Comparison of ENCODE assay signal across 8 mouse cellular contexts in the genomic region with DNA sequence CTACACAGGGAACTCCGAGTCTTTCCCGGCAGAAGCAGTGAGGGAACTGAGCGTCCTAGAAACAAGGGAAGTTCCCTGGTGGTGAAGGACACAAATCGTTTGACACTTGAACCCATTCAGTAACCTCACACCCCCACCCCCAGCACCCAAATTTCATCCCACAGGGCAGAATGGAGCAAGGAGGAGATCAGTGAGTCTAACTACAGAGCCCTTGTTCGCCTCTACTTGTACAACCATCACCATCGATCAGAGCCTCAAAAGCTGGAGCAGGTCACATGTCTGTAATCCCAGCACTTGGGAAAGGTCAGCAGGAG. TPM values are rescaled to one million over a fixed set of nuclear protein-coding genes. Genes with fewer than 3 reads are reported as not detected.
DNase-seq lines count a peak whose midpoint lies in the region; ATAC-seq and TF ChIP-seq lines count a peak whose summit lies in the region.
"Had no signal": no experiment of that assay in that cellular context is flagged by ENCODE, and none has a peak within 500 bp of the region (broad histone marks: within the 10 kb centered on the region; RNA-seq: fewer than 3 reads in every experiment).

No protein-coding gene starts in this region.

- in situ Hi-C loops in ES-E14 (cut with MboI; ENCODE audit: low sequenced_read_pairs in 2 of 2, unreplicated experiment in 2 of 2), result loop anchor here in 1 of 2 experiments (10.0 kb wide), 1 partner anchor 88 kb away; no protein-coding TSS in a partner anchor

- peak overlapping the region; percentile 79 for H3K4me2 ChIP-seq in kidney, embryonic 16.5 days (replicated peaks; ENCODE audit: low read depth, low read length)
- peak overlapping the region; percentile 66; the same call in 1 of the 2 replicates for H3K4me2 ChIP-seq in liver, embryonic 13.5 days

- 42% methylated on average over 6 of the region's 6 CpGs for WGBS in kidney, embryonic 16.5 days
- 51% methylated on average over 6 of the region's 6 CpGs for WGBS in liver, embryonic 13.5 days (ENCODE audit: insufficient replicate concordance)

- H3K4me3 ChIP-seq in kidney, embryonic 16.5 days (ENCODE audit: low read length), result no peak overlapping the region
- peak overlapping the region; percentile 13 to 93 for H3K4me3 ChIP-seq in ES-E14 (ENCODE audit: insufficient read depth in 1 of 2, low read depth in 1 of 2, low read length in 2 of 2, poor library complexity in 1 of 2, severe bottlenecking in 1 of 2)
- peak overlapping the region; percentile 14; the same call in 1 of the 2 replicates for H3K4me3 ChIP-seq in brown adipose tissue, adult 24 weeks (ENCODE audit: insufficient read depth, low read depth, low read length)
- H3K4me3 ChIP-seq in liver, embryonic 13.5 days (replicated peaks), result no peak overlapping the region

- H3K9ac ChIP-seq in kidney, embryonic 16.5 days (replicated peaks; ENCODE audit: low read length), result peak overlapping the region; percentile 7; the same call in 1 of the 2 replicates
- peak overlapping the region; percentile 49; the same call in 1 of the 2 replicates for H3K9ac ChIP-seq in ES-E14 (ENCODE audit: insufficient read depth, low read depth, low read length, poor library complexity, severe bottlenecking)
- no peak overlapping the region for H3K9ac ChIP-seq in liver, embryonic 13.5 days

- peaks cover 35% of the 10 kb centered on the region for H3K4me1 ChIP-seq in kidney, embryonic 16.5 days (ENCODE audit: insufficient read depth, low read length)
- H3K4me1 ChIP-seq in ES-E14 (ENCODE audit: control insufficient read depth in 2 of 2, insufficient read depth in 2 of 2, low read length in 2 of 2, poor library complexity in 1 of 2), result peaks cover 16 to 28% of the 10 kb centered on the region in 2 experiments
- H3K4me1 ChIP-seq in brown adipose tissue, adult 24 weeks (ENCODE audit: control insufficient read depth, insufficient read depth, insufficient read length, low read length), result peaks cover 14% of the 10 kb centered on the region; the same call in 1 of the 2 replicates
- peaks cover 45% of the 10 kb centered on the region for H3K4me1 ChIP-seq in liver, embryonic 13.5 days (replicated peaks)

- H3K27me3 ChIP-seq in kidney, embryonic 16.5 days (ENCODE audit: insufficient read depth, low read length), result no peaks in the 10 kb centered on the region
- no peaks in the 10 kb centered on the region for H3K27me3 ChIP-seq in liver, embryonic 13.5 days

- H3K36me3 ChIP-seq in kidney, embryonic 16.5 days (ENCODE audit: insufficient read depth, low read length), result no peaks in the 10 kb centered on the region
- peaks cover 7% of the 10 kb centered on the region for H3K36me3 ChIP-seq in ES-E14 (ENCODE audit: control insufficient read depth, insufficient read depth, low read length, poor library complexity, severe bottlenecking)
- H3K36me3 ChIP-seq in liver, embryonic 13.5 days, result 0 out of 2 replicates have a peak, but pooled peaks cover 4% of the 10 kb centered on the region

- H3K27ac ChIP-seq in kidney, embryonic 16.5 days (ENCODE audit: low read length), result peak overlapping the region; percentile 96
- peak overlapping the region; percentile 86 for H3K27ac ChIP-seq in ES-E14 (ENCODE audit: insufficient read depth, low read depth, low read length, poor library complexity, severe bottlenecking)
- peak overlapping the region; percentile 89 for H3K27ac ChIP-seq in brown adipose tissue, adult 24 weeks (replicated peaks; ENCODE audit: low read depth, low read length)
- peak overlapping the region; percentile 83 for H3K27ac ChIP-seq in liver, embryonic 13.5 days

- ATAC-seq in kidney, embryonic 16.5 days (ENCODE audit: low FRiP score, low TSS enrichment), result no peak; the same call in 1 of the 2 replicates
- no peak for ATAC-seq in liver, embryonic 13.5 days (ENCODE audit: low read depth)

- no peak for DNase-seq in kidney, postnatal 36 days
- no peak for DNase-seq in ES-E14 (ENCODE audit: low read depth, low spot score)
- no peak for DNase-seq in liver, embryonic 13.5 days
- no peak for DNase-seq in thymus, postnatal 36 days
- DNase-seq in frontal cortex, postnatal 36 days (ENCODE audit: low spot score in 2 of 2), result no peak

- H3K9me3 ChIP-seq in kidney, embryonic 16.5 days (ENCODE audit: low read length), result no peaks in the 10 kb centered on the region
- no peaks in the 10 kb centered on the region for H3K9me3 ChIP-seq in ES-E14 (ENCODE audit: control insufficient read depth, insufficient read depth, low read depth, low read length)
- H3K9me3 ChIP-seq in liver, embryonic 13.5 days (replicated peaks), result no peaks in the 10 kb centered on the region

TF ChIP-seq in ES-E14, 5 proteins besides CTCF, POLR2A, EP300 and RAD21:
- TF ChIP-seq MAFK (IDR thresholded peaks at IDR 0.05; ENCODE audit: insufficient read depth, low read depth, low read length), result no peak
- TF ChIP-seq ZC3H11A (IDR thresholded peaks at IDR 0.05; ENCODE audit: borderline replicate concordance, low read depth, low read length), result no peak
- no peak for TF ChIP-seq CHD2 (IDR thresholded peaks at IDR 0.05; ENCODE audit: low read depth, low read length)
- no peak for TF ChIP-seq HCFC1 (IDR thresholded peaks at IDR 0.05; ENCODE audit: borderline replicate concordance, insufficient read depth, low read length)
- TF ChIP-seq ZNF384 (IDR thresholded peaks at IDR 0.05; ENCODE audit: low read depth, low read length), result no peak

RNA-seq across cellular contexts. Expression of a gene that starts 0.7 kb away (rescaled TPM):
- polyA plus RNA-seq in kidney, embryonic 16.5 days (2015; fragmentation: Nextera tagmentation; extraction: Ambion mirVana), result 991 and 995 TPM in 2 replicates
- total RNA-seq in ES-E14 (2012; rRNA removed), result 679 and 1,158 TPM in 2 replicates
- polyA plus RNA-seq in brown adipose tissue, adult 24 weeks (2012; ENCODE audit: insufficient read depth, insufficient read length, missing spikeins), result 194 and 274 TPM in 2 replicates
- 309 and 331 TPM in 2 replicates for polyA plus RNA-seq in liver, embryonic 13.5 days (2015; fragmentation: Nextera tagmentation; extraction: Ambion mirVana)

RNA-seq across cellular contexts. Expression of a gene that starts 0.8 kb away (rescaled TPM):
- 0.76 TPM in 1 of 2 replicates, not detected in the other for polyA plus RNA-seq in kidney, embryonic 16.5 days (2015; fragmentation: Nextera tagmentation; extraction: Ambion mirVana)
- not detected in 2 replicates for total RNA-seq in ES-E14 (2012; rRNA removed)
- not detected in 2 replicates for polyA plus RNA-seq in brown adipose tissue, adult 24 weeks (2012; ENCODE audit: insufficient read depth, insufficient read length, missing spikeins)
- polyA plus RNA-seq in liver, embryonic 13.5 days (2015; fragmentation: Nextera tagmentation; extraction: Ambion mirVana), result not detected in 2 replicates
- total RNA-seq: gastrocnemius, adult 18-20 months had no signal

RNA-seq across cellular contexts. Expression of a gene that starts 6.4 kb away (rescaled TPM):
- 4.2 and 5.8 TPM in 2 replicates for polyA plus RNA-seq in kidney, embryonic 16.5 days (2015; fragmentation: Nextera tagmentation; extraction: Ambion mirVana)
- 7.7 and 18.6 TPM in 2 replicates for total RNA-seq in ES-E14 (2012; rRNA removed)
- not detected in 2 replicates for polyA plus RNA-seq in brown adipose tissue, adult 24 weeks (2012; ENCODE audit: insufficient read depth, insufficient read length, missing spikeins)
- polyA plus RNA-seq in liver, embryonic 13.5 days (2015; fragmentation: Nextera tagmentation; extraction: Ambion mirVana), result 0.35 and 0.61 TPM in 2 replicates
- total RNA-seq: gastrocnemius, adult 18-20 months had no signal

RNA-seq across cellular contexts. Expression of a gene that starts 10.5 kb away (rescaled TPM):
- polyA plus RNA-seq in kidney, embryonic 16.5 days (2015; fragmentation: Nextera tagmentation; extraction: Ambion mirVana), result 64.6 and 72.4 TPM in 2 replicates
- total RNA-seq in ES-E14 (2012; rRNA removed), result 274 and 585 TPM in 2 replicates
- polyA plus RNA-seq in brown adipose tissue, adult 24 weeks (2012; ENCODE audit: insufficient read depth, insufficient read length, missing spikeins), result not detected in 2 replicates
- 22.3 and 24.0 TPM in 2 replicates for polyA plus RNA-seq in liver, embryonic 13.5 days (2015; fragmentation: Nextera tagmentation; extraction: Ambion mirVana)

RNA-seq across cellular contexts. Expression of a gene that starts 15.3 kb away (rescaled TPM):
- polyA plus RNA-seq in kidney, embryonic 16.5 days (2015; fragmentation: Nextera tagmentation; extraction: Ambion mirVana), result 25.3 and 26.6 TPM in 2 replicates
- total RNA-seq in ES-E14 (2012; rRNA removed), result 10.0 and 12.5 TPM in 2 replicates
- 7.1 and 8.7 TPM in 2 replicates for polyA plus RNA-seq in brown adipose tissue, adult 24 weeks (2012; ENCODE audit: insufficient read depth, insufficient read length, missing spikeins)
- polyA plus RNA-seq in liver, embryonic 13.5 days (2015; fragmentation: Nextera tagmentation; extraction: Ambion mirVana), result 5.0 and 5.9 TPM in 2 replicates

Comparison
In these comparisons a context has a peak if more than half of its experiments do, and no peak if none do; other contexts are left out.
1. H3K4me3 ChIP-seq: peak in ES-E14 (2 of 2) and brown adipose tissue, adult 24 weeks (single experiment); none in kidney, embryonic 16.5 days (single experiment) and liver, embryonic 13.5 days (single experiment).
2. Peak in every context shown above with its lines, with median percentiles within 50 percentile points of each other: H3K27ac ChIP-seq.